Mouse (Mus musculus) ovary, postnatal 10 days (tissue): ENCODE data around the gene Ffar4.

Experiments
- DNase-seq: peaks from one replicate; pipeline ENCODE4 v3.0.0; 2022; ENCODE audit warnings: low spot score

Gene Ffar4

DNA sequence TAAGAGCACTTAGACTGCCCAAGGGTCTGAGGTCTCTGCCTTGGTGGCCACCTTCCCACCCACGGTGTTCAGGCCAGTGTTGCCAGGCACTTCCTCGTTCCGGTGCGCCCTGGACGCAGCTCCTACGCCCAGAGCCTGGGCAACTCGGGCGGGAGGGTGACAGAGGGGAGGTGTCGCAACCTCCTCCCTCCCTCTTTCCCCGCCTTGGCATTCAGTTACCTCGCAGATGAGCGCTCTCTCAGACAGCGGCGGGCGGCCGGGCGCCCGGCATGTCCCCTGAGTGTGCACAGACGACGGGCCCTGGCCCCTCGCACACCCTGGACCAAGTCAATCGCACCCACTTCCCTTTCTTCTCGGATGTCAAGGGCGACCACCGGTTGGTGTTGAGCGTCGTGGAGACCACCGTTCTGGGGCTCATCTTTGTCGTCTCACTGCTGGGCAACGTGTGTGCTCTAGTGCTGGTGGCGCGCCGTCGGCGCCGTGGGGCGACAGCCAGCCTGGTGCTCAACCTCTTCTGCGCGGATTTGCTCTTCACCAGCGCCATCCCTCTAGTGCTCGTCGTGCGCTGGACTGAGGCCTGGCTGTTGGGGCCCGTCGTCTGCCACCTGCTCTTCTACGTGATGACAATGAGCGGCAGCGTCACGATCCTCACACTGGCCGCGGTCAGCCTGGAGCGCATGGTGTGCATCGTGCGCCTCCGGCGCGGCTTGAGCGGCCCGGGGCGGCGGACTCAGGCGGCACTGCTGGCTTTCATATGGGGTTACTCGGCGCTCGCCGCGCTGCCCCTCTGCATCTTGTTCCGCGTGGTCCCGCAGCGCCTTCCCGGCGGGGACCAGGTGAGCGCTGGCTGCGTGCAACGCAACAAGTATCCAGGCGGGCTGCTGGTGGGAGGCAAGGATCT is at the start of gene Ffar4:
TSS of gene Ffar4 (plus strand) at position 214 of the 901 bp plus-strand sequence.
- DNase-seq: no peak

DNA sequence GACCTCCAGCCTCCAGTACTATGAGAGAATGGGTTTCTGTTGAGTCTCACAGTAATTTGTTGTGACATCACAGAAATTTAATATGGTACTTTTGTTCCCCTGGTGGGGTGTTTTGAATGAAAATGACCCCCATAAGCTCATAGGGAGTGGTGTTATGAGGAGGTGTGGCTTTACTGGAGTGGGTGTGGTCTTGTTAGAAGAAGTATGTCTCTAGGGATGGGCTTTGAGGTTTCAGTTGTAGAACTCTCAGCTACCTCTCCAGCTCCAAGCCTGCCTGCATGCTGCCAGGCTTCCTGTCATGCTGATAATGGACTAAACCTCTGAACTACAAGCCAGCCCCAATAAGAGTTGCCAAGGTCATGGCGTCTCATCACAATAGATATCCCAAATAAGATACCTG is 47.2 kb upstream of the Ffar4 start:
- DNase-seq: no peak

DNA sequence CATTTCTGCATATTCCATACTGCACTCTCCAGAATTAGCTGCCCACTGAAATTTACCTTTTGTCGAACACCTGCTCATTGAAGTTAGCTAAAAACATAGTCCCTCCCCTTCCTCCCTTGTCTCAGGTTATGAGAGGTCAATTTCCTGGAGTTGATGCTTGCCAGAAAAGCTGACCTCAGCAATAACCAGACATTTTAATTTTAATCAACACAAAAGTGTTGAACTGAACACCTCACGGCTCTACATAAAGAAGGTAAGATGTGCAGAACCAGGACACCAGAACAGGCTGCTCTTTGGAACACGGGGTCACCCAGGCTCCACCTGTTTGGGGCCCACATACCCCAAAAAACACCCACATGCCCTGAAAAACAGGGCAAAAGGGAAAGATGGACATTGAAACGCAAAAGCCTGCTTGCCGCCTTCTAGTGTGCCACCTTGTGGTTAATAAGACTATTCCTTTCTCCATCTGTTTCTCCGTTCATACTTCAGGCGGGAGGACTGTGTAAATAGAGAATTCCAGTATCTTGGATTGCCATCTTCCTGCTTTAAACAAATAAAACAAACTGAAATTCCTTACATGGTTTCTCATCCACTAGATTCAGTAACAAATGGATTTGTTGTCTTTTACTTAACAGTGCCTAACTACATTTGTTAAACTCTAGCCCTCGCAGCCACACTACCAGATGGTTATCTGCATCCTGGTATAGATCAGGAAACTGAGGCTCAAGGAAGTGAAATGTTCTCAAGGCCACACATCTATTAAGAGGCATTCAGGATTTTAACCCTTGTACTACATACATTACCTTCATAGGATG is 43.4 kb upstream of the Ffar4 start:
- no peak for DNase-seq

DNA sequence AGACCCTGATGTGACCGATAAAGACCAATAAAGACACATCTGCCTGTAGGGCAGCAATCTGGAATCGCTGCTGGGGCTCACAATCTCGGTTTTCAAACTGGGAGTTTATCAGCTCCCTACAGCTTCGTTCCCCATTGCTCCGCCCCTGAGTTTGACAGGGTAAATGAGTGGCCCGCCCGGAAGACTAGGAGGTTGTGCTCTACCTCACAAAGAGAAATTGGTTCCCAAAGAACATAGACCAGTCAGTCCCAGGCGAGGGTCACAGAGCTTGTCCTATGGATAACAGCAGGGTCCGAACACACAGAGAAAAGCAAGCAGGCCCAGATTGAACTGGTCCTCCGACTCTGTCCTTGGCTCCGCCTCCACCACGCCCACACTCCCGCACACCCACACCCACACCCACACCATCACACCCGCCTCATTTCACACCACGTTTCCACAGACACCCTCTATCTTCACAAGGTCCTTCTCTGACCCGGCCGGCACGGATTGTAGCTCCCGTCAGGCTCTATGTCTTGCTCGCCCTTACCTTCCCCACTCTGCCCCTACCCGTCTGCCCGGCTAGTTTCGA is 42.6 kb upstream of the Ffar4 start:
- no peak for DNase-seq

DNA sequence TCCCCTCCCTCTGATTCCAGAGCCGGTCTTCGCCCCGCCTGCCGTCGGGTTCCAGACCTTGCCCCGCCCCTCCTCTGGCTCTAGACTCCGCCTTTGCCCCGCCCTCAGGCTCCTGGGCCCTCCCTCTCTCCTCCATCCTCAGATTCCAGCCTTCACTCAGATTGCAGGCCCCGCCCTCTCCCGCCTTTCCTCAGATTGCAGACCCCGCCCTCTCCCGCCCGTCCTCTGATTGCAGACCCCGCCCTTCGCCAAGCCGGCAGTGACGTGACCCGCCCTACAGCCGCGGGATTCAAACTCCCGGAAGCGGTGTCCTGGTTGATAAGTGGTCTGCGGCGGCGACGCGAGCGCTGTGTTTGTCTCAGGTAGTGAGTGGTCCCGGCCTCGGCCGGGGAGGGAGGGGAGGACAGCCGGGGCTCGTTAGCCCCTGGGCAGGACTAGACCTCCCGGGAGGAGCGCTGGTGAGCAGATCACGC is 42.1 kb upstream of the Ffar4 start, which contains the start of gene Cep55:
TSS of gene Cep55 (plus strand) at position 292 of the 473 bp plus-strand sequence.
- DNase-seq: peak; percentile 81

DNA sequence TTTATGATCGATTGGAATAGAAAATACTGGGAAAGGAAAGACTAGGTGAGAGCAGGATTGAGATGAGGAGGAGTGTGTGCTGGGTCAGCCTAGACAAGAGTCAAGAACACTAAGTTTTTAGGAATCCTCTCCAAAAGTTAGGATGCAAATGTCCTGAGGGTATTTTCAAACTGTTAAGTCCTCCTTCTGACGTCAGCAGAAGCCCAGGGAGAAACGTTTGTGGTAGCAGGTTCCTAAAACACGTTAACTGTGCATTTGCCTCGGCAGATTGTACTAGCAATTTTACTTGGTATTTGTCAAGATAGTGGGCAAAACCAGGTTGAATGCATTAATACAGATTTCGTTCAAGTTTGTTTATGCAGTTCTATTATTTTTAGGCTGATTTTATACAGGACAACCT is 41.1 kb upstream of the Ffar4 start:
- no peak for DNase-seq

DNA sequence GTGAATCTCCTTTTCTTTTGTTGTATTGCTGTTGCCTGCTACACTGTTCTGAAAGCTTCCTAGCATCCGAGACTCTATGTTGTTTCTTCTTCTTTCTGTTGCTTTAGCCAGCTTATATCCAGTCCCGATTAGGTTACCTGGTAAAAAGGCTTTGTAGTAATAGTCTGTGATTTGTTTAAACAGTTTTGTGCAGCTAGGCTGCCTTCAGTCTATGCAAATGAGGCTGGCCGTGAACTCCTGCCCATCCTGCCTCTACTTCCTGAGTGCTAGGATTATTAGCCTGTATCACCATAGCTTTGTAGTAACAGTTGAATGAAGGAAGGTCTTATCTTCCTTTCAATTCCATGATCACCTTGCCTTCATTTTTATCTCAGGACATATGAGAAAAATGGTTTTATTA is 40.6 kb upstream of the Ffar4 start:
- no peak for DNase-seq

DNA sequence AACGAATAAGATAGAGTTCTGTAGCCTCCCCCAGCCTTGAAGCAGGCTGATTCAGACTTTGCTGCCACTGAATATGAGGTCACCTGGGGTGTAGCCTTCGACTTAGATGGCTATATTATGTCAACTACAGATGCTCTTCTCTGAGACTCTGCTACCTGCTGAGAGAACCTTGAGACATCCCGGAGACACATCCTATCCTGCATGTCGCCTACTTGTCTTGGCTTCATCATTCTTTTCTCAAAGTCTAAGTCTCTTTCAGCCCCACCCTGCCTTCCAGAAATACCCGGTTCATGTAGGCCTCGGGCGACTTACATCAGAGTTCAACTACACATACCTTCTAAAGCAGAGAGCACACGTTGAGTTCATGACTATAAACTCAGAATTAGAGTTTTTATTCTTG is 39.9 kb upstream of the Ffar4 start:
- DNase-seq: no peak

DNA sequence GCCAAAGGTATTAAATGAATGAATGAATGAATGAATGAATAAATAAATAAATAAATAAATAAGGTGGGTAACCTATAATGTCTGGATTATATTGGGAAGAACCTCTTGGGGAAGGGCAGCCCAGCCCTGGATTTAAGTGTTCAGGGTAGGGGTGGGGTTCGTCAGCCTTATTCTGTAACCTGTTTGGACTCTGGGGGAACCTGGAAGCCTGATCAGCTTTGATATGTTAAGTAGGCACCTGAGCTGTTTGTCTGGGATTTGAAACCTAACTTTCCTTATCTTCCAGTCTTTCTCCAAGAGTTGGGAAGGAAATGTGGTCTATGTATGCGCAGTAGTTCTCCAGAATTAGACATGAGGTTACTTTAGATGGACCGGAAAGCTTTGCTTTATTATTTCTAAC is 33.7 kb upstream of the Ffar4 start:
- no peak for DNase-seq

DNA sequence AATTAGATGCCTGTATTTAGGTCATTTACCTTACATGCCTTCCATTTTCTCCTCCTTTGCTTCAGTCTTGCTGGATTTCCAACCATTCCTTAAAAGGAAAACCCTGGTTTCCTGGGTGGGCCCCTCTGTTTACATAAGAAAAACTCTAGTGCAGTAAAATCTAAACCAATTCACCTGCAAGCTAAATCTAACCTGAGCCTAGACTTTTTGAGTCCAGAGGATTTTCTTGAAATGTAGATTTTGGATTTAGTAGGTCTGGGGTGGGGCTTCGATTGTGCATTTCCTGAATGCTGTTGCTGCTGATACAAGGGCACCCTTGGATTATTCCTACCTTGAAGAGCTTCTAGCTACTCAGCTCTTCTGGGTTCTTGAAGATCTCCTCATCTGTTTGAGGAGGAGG is 32.8 kb upstream of the Ffar4 start:
- no peak for DNase-seq

DNA sequence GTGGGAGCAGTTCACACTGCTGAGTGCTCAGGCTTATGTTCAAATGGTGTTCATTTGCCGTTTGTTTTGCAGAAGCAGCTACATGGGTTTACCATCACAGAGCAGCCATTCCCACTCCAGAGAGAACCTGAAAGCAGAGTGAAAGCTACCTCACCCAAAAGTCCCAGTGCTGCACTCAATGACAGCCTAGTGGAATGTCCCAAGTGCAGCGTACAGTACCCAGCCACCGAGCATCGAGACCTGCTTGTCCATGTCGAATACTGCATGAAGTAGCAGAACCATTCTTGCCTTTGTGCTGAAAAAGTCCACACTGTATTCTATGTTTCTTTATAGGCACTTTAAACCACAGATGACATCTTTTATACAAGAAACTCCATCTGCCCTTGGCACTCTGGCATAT is 23.6 kb upstream of the Ffar4 start:
- DNase-seq: no peak

DNA sequence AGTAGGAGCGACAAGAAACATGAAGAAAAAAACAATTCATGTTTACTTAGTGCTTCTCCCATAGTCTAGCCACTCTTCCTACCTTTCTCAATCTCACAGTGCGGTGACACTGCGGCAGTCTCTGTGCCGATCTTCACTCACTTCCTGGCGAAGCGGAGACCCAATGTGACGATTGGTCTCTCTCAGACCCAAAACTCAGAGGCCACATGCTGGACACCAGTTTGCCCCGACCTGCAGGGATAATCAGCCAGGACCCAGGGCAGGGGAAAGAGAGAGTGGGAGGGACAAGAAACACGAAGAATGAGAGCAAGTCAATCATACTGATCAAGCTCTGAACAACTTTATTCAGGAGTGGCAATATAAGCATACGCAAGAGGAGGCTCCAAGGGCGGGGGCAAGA is 21.8 kb upstream of the Ffar4 start:
- no peak for DNase-seq

DNA sequence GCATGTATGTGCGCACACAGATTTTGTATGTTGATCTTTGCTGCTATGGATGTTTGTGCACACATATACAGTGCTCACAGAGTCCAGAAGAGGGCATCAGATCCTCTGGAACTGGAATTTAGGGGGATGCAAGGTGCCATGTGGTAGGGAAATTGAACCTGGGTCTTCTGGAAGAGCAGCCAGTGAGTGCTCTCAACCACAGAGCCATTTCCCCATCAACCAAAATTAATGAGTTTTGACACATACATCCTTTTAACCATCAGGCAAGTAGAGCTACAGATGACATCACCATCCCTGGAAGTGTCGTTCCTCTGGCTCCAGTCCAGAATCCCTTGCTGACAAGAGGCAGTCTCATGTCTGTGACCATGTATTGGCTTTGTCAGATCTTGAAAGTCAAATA is 20.6 kb upstream of the Ffar4 start:
- no peak for DNase-seq

DNA sequence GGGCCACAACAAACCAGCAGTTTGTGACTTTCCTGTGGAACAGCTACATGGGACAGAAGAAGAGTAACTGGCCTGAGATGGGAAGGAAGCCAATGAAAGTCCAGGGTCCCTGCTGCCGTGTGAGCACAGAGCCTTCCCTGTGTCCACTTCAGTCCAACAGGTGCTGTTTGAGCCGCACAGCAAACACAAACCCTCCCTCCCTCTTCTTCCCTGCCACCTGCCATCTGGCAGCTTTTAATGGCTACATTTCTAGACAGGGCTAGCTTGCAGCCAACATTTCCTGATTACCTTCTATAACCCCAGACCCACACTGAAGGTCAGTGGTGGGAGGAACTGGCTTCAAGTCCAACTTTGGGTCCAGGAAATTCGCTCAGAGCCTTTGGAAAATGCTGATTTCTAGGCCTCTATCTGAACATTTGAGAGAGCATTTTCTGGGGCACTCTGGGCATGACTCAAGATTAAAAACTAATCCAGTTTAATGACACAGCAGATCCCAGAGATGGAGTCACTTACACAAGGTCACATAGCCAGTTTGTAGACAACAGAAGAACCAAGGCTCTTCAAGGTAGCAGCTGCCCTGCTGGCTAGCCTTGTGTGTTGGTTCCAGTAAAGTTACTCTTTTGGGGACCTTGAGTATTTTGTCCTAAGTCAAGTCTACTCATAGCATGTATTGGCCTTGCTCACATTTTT is 18.9 kb upstream of the Ffar4 start:
- no peak for DNase-seq

DNA sequence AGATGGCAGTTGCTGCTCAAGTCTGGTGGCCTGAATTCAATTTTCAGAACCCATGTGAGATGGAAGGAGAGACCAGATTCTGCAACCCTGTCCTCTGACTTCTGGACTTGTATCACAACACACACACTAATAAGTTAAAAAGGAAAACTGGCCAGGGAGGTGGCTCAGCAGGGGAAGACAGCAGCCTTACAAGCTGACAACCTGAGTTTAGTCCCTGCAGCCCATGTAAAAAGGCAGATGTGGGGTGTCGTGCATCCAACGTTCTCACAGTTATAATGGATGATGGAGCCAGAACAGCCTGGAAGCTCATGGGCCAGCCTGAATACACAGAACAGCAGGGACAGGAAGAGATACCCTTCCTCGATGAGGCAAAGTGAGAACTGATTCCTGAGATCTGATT is 15.5 kb upstream of the Ffar4 start:
- no peak for DNase-seq

DNA sequence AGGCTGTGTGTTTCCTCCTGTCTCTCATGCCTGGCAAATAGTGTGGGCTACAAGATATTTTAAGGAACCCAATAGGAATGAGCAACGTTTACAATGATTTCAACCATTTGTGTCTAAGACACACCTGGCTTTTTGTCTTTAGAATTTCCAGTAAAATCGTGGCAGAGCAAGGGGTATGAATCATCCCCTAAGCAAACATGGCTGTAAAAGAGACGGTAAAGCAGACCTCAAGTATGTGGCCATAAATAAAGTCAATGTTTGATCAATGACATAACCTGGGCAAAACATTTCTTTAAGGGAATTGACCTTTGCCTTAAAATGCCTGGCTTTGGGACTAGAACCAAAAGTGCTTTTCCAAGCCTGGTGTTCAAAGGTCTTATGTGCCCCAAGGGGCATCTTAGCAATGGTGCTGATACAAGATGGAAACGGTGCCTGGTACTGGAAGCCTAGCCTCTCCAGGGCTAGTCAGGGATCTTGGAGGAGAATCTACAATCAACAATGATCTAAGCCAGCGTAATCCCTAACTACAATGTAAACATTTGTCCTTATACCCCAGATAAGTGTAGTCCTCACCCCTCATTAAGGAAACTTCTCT is 13.8 kb upstream of the Ffar4 start:
- DNase-seq: no peak

DNA sequence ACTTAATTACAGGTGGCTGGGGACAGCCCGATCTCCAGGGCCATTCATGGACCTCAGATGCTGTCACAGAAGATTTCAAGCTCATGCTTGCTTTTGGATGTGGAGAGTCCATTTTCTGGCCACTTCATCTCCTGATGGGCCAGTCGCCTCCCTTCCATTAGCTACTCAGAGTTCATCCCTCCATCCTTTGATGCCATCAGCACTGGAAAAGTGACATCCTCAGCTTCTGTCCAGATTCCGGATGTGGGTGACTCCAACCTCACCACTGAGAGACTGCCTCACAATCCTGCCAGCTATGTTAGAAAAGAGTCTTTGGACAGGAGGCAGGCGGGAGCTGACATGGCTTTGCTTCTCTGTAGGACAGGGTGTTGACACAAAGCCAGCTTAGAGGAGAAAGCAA is 11.0 kb upstream of the Ffar4 start:
- no peak for DNase-seq

DNA sequence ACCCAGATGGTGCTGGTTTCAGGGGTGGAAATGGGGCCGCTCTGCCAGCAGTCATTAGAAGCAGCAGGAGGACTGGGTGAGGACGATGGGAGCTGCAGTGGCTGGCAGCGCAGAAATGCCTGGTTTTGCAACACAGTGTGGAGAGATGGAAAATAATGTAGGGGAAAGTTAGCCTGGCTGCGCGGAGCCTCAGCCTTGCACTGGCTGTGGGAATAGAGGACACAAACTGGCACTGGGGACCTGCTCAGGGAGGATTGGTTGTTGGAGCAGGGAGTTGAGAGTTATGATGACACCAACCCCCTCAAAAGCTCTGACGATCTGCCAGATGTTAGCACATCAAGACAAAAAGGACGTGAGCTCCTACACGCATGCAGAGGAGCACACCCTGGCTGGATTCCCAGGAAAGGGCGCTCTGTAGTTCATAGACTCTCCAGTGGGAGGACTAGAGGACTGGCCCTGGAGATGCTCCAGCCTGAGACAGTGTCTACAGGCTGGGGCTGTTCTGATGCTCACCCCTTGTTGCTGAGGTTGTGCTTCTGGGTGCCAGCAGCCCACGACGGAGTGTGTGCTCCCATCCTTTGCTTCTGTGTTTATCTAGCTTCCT is 9.8 kb upstream of the Ffar4 start:
- DNase-seq: peak; percentile 18

DNA sequence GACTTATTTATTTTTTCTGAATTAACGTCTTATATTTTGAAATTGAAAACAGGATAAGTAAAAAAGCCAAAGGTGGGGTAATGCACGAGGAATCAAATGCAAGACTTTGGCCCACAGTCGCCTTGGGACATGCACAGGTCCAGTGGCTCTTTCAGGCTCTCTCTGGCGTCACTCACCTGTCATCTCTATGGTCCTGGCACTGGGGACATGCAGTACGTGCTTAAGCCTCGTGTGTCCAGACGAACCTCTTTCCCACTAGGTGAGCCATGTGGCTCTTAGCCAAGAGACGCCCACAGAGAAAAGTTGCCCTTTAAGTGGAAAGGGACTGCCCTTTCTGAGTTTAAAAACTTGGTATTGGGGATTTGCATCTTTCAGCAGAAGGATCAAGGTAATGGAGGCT is 7.5 kb upstream of the Ffar4 start:
- DNase-seq: no peak

DNA sequence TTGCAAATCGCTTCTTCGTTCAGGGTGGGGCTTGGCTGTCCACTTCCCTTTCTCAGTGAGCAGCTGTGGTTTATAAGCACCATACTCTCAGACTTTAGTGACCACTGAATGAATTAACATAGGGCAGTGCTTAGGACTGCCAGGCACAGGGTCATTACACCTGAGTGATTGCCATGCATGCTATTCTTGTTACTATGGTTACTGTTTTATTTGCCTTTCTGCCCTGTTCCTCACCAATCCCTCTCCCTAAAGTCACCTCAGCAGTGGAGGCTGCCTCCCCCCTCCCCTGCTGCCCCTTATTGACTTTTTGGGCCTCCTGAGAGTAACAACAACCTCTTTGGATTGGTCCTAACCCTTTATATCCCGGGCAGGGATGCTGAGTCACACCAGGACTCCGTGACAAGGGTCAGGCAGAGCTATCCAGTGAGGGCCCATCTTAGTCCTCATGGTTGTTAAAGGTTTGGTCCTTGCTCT is 5.3 kb upstream of the Ffar4 start:
- no peak for DNase-seq

DNA sequence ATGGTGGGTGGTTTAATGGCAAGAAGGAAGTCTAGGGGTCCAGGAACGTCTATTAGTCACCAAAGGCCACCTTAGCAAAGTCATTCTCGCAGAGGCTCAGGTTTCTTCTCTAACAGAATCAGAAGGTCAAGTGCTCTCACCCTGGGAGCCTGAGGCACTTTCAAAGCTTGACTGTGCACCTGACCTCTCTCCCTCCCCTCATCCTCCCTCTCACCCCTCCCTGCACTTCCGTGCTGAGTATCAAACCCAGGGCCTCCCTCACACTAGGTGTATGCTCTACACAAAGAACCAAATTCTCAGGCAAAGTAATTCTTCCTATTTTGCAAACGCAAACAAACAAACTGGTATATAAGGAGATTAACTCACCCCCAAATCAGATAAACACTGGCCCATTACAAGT is 640 bp upstream of the Ffar4 start:
- no peak for DNase-seq
